Mouse (Mus musculus) kidney, adult 18-20 months (tissue): ENCODE measurements around the gene Cemip.

Experiments
- DNase-seq: peaks from one replicate; pipeline ENCODE4 v3.0.0; 2021

Cemip gene

GRCm38 (mm10) chr7:84026950-84027585 lies 59.2 kb downstream of the Cemip start:
- no peak for DNase-seq

DNA sequence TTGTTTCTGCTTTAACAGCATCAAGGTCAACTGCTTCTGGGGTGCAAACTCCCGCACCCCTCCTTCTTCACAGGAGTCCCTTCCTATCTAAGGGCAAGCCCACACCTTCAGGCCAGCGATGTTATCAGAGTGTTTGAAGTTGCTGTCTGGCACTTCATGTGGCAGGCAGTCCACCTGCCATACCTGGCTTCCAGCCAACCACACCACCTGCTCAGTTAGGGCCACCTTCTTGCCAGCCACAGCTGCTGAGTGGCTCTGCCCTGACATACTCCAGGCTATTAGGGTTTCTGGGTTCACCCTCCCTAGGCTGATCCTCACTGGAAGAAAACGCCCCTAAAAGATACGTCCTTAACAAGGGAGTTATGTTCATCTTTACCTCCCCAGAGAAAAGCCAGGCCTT lies 60.2 kb downstream of the Cemip start:
- no peak for DNase-seq

DNA sequence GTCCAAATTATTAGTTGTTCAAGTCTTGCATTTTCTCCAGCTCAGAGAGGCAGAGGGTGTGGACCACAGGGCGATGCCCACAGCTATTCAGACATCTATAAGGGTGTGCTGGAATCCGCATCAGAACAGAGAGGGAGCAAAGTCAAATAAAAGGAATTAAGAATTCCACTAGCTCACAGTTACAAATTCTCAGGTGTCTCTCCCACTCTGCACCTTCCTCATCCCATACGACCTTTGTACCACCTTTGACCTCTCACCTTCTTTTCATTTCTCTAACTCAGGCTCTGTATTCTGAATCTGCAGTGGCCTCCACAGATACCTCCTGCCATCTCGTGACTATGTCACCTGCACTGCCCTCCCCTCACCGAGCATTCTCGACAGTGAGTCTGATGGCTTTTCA lies 62.8 kb downstream of the Cemip start:
- DNase-seq: no peak

GRCm38 (mm10) chr7:84022462-84022861 lies 63.8 kb downstream of the Cemip start:
- DNase-seq: no peak

DNA sequence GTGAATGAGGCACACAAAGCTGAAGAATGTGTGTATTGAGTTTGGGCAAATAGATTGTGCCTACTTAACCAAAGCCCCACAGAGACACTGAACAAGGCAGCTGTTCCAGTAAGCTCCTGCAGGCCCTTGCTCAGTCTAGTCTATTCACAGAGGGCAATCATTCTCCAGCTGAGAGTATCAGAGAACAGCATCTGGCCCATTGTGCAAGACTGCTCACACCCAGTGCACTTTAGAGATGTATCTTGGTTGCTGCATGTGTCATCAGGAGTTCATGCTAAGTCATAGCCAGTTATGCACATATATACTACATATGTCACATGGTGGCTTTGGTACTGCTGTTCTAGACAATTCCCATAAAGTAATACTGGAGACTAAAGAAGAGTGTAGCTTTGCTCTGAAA lies 66.9 kb downstream of the Cemip start:
- DNase-seq: no peak

- DNase-seq: peak; percentile 30
Measured at GRCm38 (mm10) chr7:84018291-84019266, 67.7 kb downstream of the Cemip start.

GRCm38 (mm10) chr7:84015050-84015449 lies 71.3 kb downstream of the Cemip start:
- no peak for DNase-seq

- no peak for DNase-seq
Measured at GRCm38 (mm10) chr7:84013656-84014055, 72.6 kb downstream of the Cemip start.

DNA sequence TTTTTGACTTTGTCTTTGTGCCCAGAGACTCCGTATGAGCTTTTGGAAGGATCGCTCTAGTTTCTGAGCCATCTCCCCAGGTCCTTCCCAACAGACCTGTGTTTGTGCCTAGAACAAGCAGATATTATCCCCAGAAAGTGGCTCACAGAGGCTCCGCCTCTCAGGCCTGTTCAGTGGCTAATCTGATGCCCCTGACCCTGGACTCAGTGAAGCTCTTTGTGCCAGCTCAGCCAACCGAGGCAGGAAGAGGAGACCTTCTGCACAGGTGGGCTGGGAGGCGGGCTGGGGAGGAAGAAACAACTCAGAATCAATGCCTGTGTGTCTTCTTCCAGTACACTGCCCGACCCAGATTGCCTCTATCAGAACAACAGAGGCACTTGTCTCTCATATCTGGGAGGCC lies 81.9 kb downstream of the Cemip start:
- DNase-seq: no peak

DNA sequence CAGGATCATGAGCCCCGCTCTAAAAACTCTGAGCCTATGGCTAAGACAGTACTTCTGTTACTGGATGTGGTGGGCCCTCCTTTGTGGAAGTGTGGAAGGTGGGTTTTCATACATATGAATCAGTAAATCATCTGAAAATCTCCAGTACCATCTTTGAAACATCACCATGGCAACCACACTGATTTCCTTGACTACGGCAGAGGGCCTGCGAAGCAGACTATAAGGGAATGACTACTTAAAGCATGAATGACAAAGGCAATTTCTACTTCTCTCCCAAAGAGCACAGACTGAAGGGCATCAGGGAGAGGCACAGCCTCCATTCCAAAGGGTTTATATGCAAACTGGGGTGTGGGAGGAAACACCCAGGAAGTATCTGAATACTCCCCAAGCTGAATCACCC lies 84.8 kb downstream of the Cemip start:
- DNase-seq: no peak

DNA sequence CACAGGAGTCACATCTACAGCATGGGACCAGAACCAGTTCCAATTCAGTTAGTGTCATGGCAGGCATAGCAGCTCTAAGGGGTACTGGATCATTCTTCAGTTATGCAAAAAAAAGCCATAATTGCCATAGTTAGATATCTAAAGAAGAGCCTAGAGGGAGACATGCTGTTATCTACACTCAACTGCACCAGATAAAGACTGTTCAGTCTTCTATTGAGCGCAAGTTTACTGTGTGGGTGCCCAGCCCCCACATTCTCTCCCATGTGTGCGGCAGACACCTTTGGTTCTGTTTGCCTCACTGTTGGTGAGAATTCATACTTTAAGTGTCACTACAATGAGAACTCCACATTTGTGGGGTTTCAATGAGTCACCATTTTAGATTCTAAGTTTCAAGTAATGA lies 85.6 kb downstream of the Cemip start:
- no peak for DNase-seq

GRCm38 (mm10) chr7:83999647-84000046 lies 86.7 kb downstream of the Cemip start:
- DNase-seq: no peak

- no peak for DNase-seq
Measured at GRCm38 (mm10) chr7:83994348-83994747, 92.0 kb downstream of the Cemip start.

- DNase-seq: no peak
Measured at GRCm38 (mm10) chr7:83989294-83989693, 97.0 kb downstream of the Cemip start.

DNA sequence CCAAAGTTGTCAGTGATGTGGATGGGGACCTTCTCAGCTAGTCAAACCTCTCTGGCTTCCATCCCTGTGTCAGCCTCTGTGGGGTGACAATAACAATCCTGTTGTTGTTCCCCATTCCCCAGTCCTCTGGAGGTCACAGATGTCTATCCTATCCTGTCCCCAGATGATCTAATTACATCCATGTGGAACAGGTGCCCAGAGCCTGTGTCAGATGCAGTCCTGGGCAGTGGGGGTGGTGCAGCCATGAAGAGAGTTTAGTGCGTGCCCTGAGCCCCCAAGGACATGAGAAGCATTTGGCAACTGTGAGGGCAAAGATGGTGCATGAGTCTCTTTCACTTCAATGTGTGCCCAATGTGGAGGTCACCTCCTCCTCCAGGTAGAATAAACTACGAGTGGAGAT lies 100.6 kb downstream of the Cemip start:
- no peak for DNase-seq

DNA sequence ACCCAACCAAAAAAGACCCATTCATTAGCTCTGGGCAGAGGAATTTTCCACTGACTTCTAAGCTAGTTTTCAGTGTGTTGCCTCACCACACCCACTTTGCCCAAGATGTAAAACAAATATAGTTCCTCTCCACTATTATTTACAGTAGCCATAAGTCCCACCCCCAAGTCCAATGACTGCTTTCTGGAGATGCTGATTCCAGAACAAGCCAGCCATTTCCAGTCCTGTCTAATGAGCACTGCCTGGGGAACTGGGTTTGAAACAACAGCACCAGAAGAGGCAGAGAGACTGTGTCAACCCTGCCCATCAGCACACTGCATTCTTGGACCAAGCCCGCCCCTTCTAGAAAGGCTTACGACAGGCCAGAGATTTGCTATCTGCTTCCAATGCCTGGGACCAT lies 103.7 kb downstream of the Cemip start:
- no peak for DNase-seq

DNA sequence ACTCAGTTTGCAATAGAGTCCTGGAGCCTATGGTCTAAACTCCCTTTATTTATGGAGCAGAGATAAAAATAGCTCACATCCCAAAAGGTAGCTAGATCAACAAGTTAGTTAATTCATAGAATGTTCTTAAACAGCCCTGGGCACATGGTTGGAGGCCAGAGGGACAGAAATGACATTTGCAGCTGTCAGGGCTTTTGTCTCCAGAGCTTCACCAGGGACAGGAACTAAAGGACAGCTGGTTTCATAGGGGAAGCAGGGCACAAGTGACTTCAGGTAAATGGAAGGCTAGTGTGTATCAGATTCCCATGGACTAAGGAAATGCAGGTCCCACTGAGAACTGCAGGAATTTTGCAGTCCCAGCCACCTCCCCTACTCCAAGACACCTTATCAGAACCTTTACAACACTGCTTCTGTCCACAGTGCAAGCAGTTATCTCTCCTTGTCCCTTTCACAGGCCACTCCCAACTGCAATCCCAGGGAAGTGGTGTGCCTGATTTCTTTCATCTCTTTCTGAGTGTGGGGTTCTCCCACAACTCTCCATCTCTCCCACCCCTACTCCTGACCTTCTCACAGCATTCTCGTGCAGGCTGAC lies 107.3 kb downstream of the Cemip start:
- no peak for DNase-seq

DNA sequence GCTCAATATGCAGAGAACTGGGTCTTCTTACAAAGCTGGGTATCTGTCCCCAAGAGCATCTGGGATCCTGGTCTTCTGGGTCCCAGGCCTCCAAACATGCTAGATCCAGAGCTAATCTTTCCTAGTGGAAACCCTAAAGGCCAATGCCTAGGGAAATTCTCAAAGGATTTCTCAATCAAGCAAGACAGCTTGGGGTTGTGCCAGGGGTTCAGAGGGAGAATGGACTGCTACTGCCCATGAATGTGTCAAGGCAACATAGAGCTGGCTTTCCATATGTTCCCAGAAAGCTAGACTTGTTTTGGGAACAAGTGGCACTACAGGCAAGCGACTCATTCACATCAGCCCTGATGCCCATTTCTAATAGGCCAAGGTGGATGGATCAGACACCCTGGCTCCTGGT lies 107.9 kb downstream of the Cemip start:
- no peak for DNase-seq

- DNase-seq: no peak
Measured at GRCm38 (mm10) chr7:83976413-83976958, 109.8 kb downstream of the Cemip start.

DNA sequence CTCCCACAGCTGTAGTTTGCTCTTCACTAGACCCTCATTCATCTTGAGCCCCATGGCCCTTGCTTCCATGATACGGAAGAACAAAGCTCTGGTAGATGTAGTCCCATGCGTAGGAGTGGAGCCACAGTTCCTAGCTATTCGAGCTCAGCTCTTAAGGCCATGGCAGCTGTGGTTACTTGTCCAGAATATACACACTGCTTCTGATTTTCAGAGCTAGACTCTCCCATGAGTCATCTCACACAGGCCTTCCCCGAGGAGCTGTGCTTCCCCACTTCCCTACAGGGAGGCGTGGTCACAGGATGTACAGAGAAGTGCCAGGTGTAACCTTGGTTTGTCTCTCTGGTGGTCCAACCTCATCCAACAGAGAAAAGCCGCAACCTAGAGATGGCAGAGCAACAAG lies 111.0 kb downstream of the Cemip start:
- DNase-seq: no peak

DNA sequence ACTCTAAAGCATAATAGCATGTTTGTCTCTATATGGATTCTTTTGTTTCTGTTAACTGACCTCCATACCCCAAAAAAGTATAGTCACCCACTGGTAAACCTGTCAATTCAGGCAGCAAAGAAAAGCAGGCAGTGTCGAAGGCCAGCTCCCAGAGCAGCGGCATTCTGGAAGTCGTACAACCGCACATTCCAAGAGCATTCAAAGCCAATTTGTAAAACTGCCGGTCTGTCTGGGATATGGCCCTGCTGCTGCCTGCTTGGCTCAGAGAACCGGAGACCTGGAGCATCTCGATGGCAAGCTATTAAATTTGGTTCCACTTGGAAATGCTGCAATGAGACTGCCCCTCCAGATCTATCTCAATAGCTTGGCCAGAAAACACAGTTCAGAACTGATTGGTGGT lies 113.8 kb downstream of the Cemip start:
- DNase-seq: no peak

GRCm38 (mm10) chr7:83966047-83966818 lies 120.1 kb downstream of the Cemip start:
- DNase-seq: no peak

GRCm38 (mm10) chr7:83965181-83965580 lies 121.1 kb downstream of the Cemip start:
- no peak for DNase-seq
